Mouse (Mus musculus): ENCODE results near the gene 1700001P01Rik. TPM values are rescaled to one million over a fixed set of nuclear protein-coding genes. Genes with fewer than 3 reads are reported as not detected.

The 1700001P01Rik gene
- total and polyA plus RNA-seq, 2 experiments from 2014 or later: not detected

- Histone ChIP-seq H3K36me3 (replicated peaks; ENCODE audit: control insufficient read depth, insufficient read depth, low read length) (peaks cover 11% of the 10 kb centered on the region), H3K4me3 (ENCODE audit: low read depth, low read length) (no peak overlapping the region), H3K9me3 (replicated peaks; ENCODE audit: control insufficient read depth, low read length) (no peaks in the 10 kb centered on the region), H3K27me3 (ENCODE audit: control insufficient read depth, insufficient read depth, low read length) (no peaks in the 10 kb centered on the region), H3K27ac (ENCODE audit: low read depth) (peak overlapping the region; percentile 47), H3K4me2 (ENCODE audit: low read depth, low read length) (peak overlapping the region; percentile 43; the same call in 1 of the 2 replicates), H3K9ac (replicated peaks; ENCODE audit: low read depth, low read length) (no peak overlapping the region), H3K4me1 (ENCODE audit: control insufficient read depth, insufficient read depth) (peaks cover 78% of the 10 kb centered on the region)
- ATAC-seq (ENCODE audit: insufficient read depth, low read depth): no peak
- TF ChIP-seq CTCF (IDR thresholded peaks at IDR 0.05; ENCODE audit: low read depth): no peak
- no peak for TF ChIP-seq EP300 (IDR thresholded peaks at IDR 0.05; ENCODE audit: low read depth)
- DNase-seq (ENCODE audit: low spot score): no peak
- WGBS: 70% methylated on average over 7 of the region's 7 CpGs
Measured at GRCm38 (mm10) chr11:97806613-97806964, 30.9 kb upstream of the 1700001P01Rik start.

GRCm38 (mm10) chr11:97805662-97806612 lies 30.2 kb upstream of the 1700001P01Rik start:
- no peak for DNase-seq (ENCODE audit: low spot score)
- ATAC-seq (ENCODE audit: insufficient read depth, low read depth): no peak
- Histone ChIP-seq H3K4me1 (ENCODE audit: control insufficient read depth, insufficient read depth) (peaks cover 80% of the 10 kb centered on the region), H3K27ac (ENCODE audit: low read depth) (peak overlapping the region; percentile 47), H3K9ac (replicated peaks; ENCODE audit: low read depth, low read length) (no peak overlapping the region), H3K9me3 (replicated peaks; ENCODE audit: control insufficient read depth, low read length) (no peaks in the 10 kb centered on the region), H3K4me2 (ENCODE audit: low read depth, low read length) (peak overlapping the region; percentile 43), H3K4me3 (ENCODE audit: low read depth, low read length) (no peak overlapping the region), H3K27me3 (ENCODE audit: control insufficient read depth, insufficient read depth, low read length) (no peaks in the 10 kb centered on the region), H3K36me3 (replicated peaks; ENCODE audit: control insufficient read depth, insufficient read depth, low read length) (peaks cover 11% of the 10 kb centered on the region)
- 28% methylated on average over 15 of the region's 15 CpGs for WGBS
- TF ChIP-seq CTCF (IDR thresholded peaks at IDR 0.05; ENCODE audit: low read depth): no peak
- TF ChIP-seq EP300 (IDR thresholded peaks at IDR 0.05; ENCODE audit: low read depth): no peak

GRCm38 (mm10) chr11:97804841-97805661 lies 29.3 kb upstream of the 1700001P01Rik start:
- TF ChIP-seq CTCF (IDR thresholded peaks at IDR 0.05; ENCODE audit: low read depth) (no peak), EP300 (IDR thresholded peaks at IDR 0.05; ENCODE audit: low read depth) (no peak)
- Histone ChIP-seq H3K27ac (ENCODE audit: low read depth) (peak overlapping the region; percentile 47), H3K4me1 (ENCODE audit: control insufficient read depth, insufficient read depth) (peaks cover 72% of the 10 kb centered on the region), H3K36me3 (replicated peaks; ENCODE audit: control insufficient read depth, insufficient read depth, low read length) (peaks cover 11% of the 10 kb centered on the region; the same call in 1 of the 2 replicates), H3K4me2 (ENCODE audit: low read depth, low read length) (peak overlapping the region; percentile 43), H3K27me3 (ENCODE audit: control insufficient read depth, insufficient read depth, low read length) (no peaks in the 10 kb centered on the region), H3K9ac (replicated peaks; ENCODE audit: low read depth, low read length) (no peak overlapping the region), H3K9me3 (replicated peaks; ENCODE audit: control insufficient read depth, low read length) (no peaks in the 10 kb centered on the region), H3K4me3 (ENCODE audit: low read depth, low read length) (no peak overlapping the region)
- DNase-seq (ENCODE audit: low spot score): peak; percentile 64
- peak; percentile 12; the same call in 1 of the 2 replicates for ATAC-seq (ENCODE audit: insufficient read depth, low read depth)
- WGBS: 3% methylated on average over 9 of the region's 9 CpGs

- 68% methylated on average over 5 of the region's 5 CpGs for WGBS
- H3K4me3 ChIP-seq (ENCODE audit: low read depth, low read length): no peak overlapping the region
- no peaks in the 10 kb centered on the region for H3K27me3 ChIP-seq (ENCODE audit: control insufficient read depth, insufficient read depth, low read length)
- TF ChIP-seq EP300 (IDR thresholded peaks at IDR 0.05; ENCODE audit: low read depth) (no peak), CTCF (IDR thresholded peaks at IDR 0.05; ENCODE audit: low read depth) (no peak)
- H3K36me3 ChIP-seq (replicated peaks; ENCODE audit: control insufficient read depth, insufficient read depth, low read length): peaks cover 6% of the 10 kb centered on the region; the same call in 1 of the 2 replicates
- H3K4me1 ChIP-seq (ENCODE audit: control insufficient read depth, insufficient read depth): peaks cover 60% of the 10 kb centered on the region
- no peaks in the 10 kb centered on the region for H3K9me3 ChIP-seq (replicated peaks; ENCODE audit: control insufficient read depth, low read length)
- ATAC-seq (ENCODE audit: insufficient read depth, low read depth) (no peak), DNase-seq (ENCODE audit: low spot score) (no peak)
- H3K27ac ChIP-seq (ENCODE audit: low read depth): no peak overlapping the region
- no peak overlapping the region for H3K9ac ChIP-seq (replicated peaks; ENCODE audit: low read depth, low read length)
- no peak overlapping the region for H3K4me2 ChIP-seq (ENCODE audit: low read depth, low read length)
Measured at GRCm38 (mm10) chr11:97803847-97804246, 28.1 kb upstream of the 1700001P01Rik start.

- no peak for DNase-seq (ENCODE audit: low spot score)
Measured at GRCm38 (mm10) chr11:97802495-97802894, 26.8 kb upstream of the 1700001P01Rik start.

More at GRCm38 (mm10) chr11:97802495-97802894, 26.8 kb upstream of the 1700001P01Rik start:
- H3K9me3 ChIP-seq (replicated peaks; ENCODE audit: control insufficient read depth, low read length): no peaks in the 10 kb centered on the region
- ATAC-seq (ENCODE audit: insufficient read depth, low read depth): no peak
- WGBS: 59% methylated on average over 6 of the region's 6 CpGs
- H3K27ac ChIP-seq (ENCODE audit: low read depth): 0 out of 2 replicates have a peak overlapping the region, but pooled peaks have one; percentile 10
- TF ChIP-seq EP300 (IDR thresholded peaks at IDR 0.05; ENCODE audit: low read depth) (no peak), CTCF (IDR thresholded peaks at IDR 0.05; ENCODE audit: low read depth) (no peak)
- H3K4me2 ChIP-seq (ENCODE audit: low read depth, low read length): no peak overlapping the region
- peaks cover 49% of the 10 kb centered on the region for H3K4me1 ChIP-seq (ENCODE audit: control insufficient read depth, insufficient read depth)
- peaks cover 6% of the 10 kb centered on the region; the same call in 1 of the 2 replicates for H3K36me3 ChIP-seq (replicated peaks; ENCODE audit: control insufficient read depth, insufficient read depth, low read length)
- no peaks in the 10 kb centered on the region for H3K27me3 ChIP-seq (ENCODE audit: control insufficient read depth, insufficient read depth, low read length)
- H3K4me3 ChIP-seq (ENCODE audit: low read depth, low read length): no peak overlapping the region
- no peak overlapping the region for H3K9ac ChIP-seq (replicated peaks; ENCODE audit: low read depth, low read length)

All from heart, postnatal 0 days (tissue).